Mouse (Mus musculus): Measurements from ENCODE around the gene Ifne. TPM values are rescaled to one million over a fixed set of nuclear protein-coding genes. Genes with fewer than 3 reads are reported as not detected.

The Ifne gene
- polyA plus RNA-seq, 1 experiment from 2014 or later = not detected

GRCm38 (mm10) chr4:88916306-88916705 lies 36.3 kb upstream of the Ifne start:
- Histone ChIP-seq H3K4me3 (ENCODE audit: low read depth, low read length) (no peak overlapping the region), H3K27me3 (replicated peaks; ENCODE audit: control insufficient read depth, insufficient read depth, low read length) (no peaks in the 10 kb centered on the region), H3K9me3 (ENCODE audit: control insufficient read depth, low read length) (no peaks in the 10 kb centered on the region), H3K9ac (ENCODE audit: low read length) (no peak overlapping the region), H3K36me3 (ENCODE audit: control insufficient read depth, insufficient read depth, low read length) (no peaks in the 10 kb centered on the region), H3K4me2 (ENCODE audit: low read length) (no peak overlapping the region), H3K4me1 (replicated peaks; ENCODE audit: control insufficient read depth, insufficient read depth, low read length) (no peaks in the 10 kb centered on the region), H3K27ac (ENCODE audit: low read depth) (no peak overlapping the region)
- DNase-seq (ENCODE audit: low spot score) (no peak), ATAC-seq (replicated peaks; ENCODE audit: low FRiP score, low TSS enrichment, low read depth) (no peak)
- 86% methylated on average over 4 of the region's 4 CpGs for WGBS

- DNase-seq (ENCODE audit: low spot score) (no peak), ATAC-seq (replicated peaks; ENCODE audit: low FRiP score, low TSS enrichment, low read depth) (no peak)
Measured at GRCm38 (mm10) chr4:88913984-88914383, 34.0 kb upstream of the Ifne start.

GRCm38 (mm10) chr4:88912882-88913281 lies 32.9 kb upstream of the Ifne start:
- H3K4me2 ChIP-seq (ENCODE audit: low read length) = no peak overlapping the region
- H3K4me3 ChIP-seq (ENCODE audit: low read depth, low read length) = no peak overlapping the region
- DNase-seq (ENCODE audit: low spot score) = no peak
- no peak for ATAC-seq (replicated peaks; ENCODE audit: low FRiP score, low TSS enrichment, low read depth)
- no peaks in the 10 kb centered on the region for H3K36me3 ChIP-seq (ENCODE audit: control insufficient read depth, insufficient read depth, low read length)
- H3K27ac ChIP-seq (ENCODE audit: low read depth) = no peak overlapping the region
- H3K9ac ChIP-seq (ENCODE audit: low read length) = no peak overlapping the region
- 84% methylated on average over 2 of the region's 2 CpGs for WGBS
- H3K9me3 ChIP-seq (ENCODE audit: control insufficient read depth, low read length) = no peaks in the 10 kb centered on the region
- no peaks in the 10 kb centered on the region for H3K4me1 ChIP-seq (replicated peaks; ENCODE audit: control insufficient read depth, insufficient read depth, low read length)
- no peaks in the 10 kb centered on the region for H3K27me3 ChIP-seq (replicated peaks; ENCODE audit: control insufficient read depth, insufficient read depth, low read length)

More at GRCm38 (mm10) chr4:88913984-88914383, 34.0 kb upstream of the Ifne start:
- no peak overlapping the region for H3K4me3 ChIP-seq (ENCODE audit: low read depth, low read length)
- WGBS = 67% methylated on average over 1 of the region's 1 CpGs
- H3K9ac ChIP-seq (ENCODE audit: low read length) = no peak overlapping the region
- no peak overlapping the region for H3K4me2 ChIP-seq (ENCODE audit: low read length)
- H3K27me3 ChIP-seq (replicated peaks; ENCODE audit: control insufficient read depth, insufficient read depth, low read length) = no peaks in the 10 kb centered on the region
- H3K27ac ChIP-seq (ENCODE audit: low read depth) = no peak overlapping the region
- no peaks in the 10 kb centered on the region for H3K36me3 ChIP-seq (ENCODE audit: control insufficient read depth, insufficient read depth, low read length)
- H3K4me1 ChIP-seq (replicated peaks; ENCODE audit: control insufficient read depth, insufficient read depth, low read length) = no peaks in the 10 kb centered on the region
- no peaks in the 10 kb centered on the region for H3K9me3 ChIP-seq (ENCODE audit: control insufficient read depth, low read length)

- Histone ChIP-seq H3K27ac (ENCODE audit: low read depth) (no peak overlapping the region), H3K4me3 (ENCODE audit: low read depth, low read length) (no peak overlapping the region), H3K27me3 (replicated peaks; ENCODE audit: control insufficient read depth, insufficient read depth, low read length) (no peaks in the 10 kb centered on the region), H3K9me3 (ENCODE audit: control insufficient read depth, low read length) (no peaks in the 10 kb centered on the region), H3K4me1 (replicated peaks; ENCODE audit: control insufficient read depth, insufficient read depth, low read length) (no peaks in the 10 kb centered on the region), H3K36me3 (ENCODE audit: control insufficient read depth, insufficient read depth, low read length) (no peaks in the 10 kb centered on the region), H3K9ac (ENCODE audit: low read length) (no peak overlapping the region), H3K4me2 (ENCODE audit: low read length) (no peak overlapping the region)
- DNase-seq (ENCODE audit: low spot score) (no peak), ATAC-seq (replicated peaks; ENCODE audit: low FRiP score, low TSS enrichment, low read depth) (no peak)
- WGBS = 63% methylated on average over 9 of the region's 9 CpGs
Measured at GRCm38 (mm10) chr4:88912187-88912586, 32.2 kb upstream of the Ifne start.

GRCm38 (mm10) chr4:88909600-88910534 lies 29.9 kb upstream of the Ifne start:
- WGBS = 77% methylated on average over 10 of the region's 10 CpGs
- Histone ChIP-seq H3K27ac (ENCODE audit: low read depth) (no peak overlapping the region), H3K36me3 (ENCODE audit: control insufficient read depth, insufficient read depth, low read length) (no peaks in the 10 kb centered on the region), H3K9ac (ENCODE audit: low read length) (no peak overlapping the region), H3K4me3 (ENCODE audit: low read depth, low read length) (no peak overlapping the region), H3K4me1 (replicated peaks; ENCODE audit: control insufficient read depth, insufficient read depth, low read length) (no peaks in the 10 kb centered on the region), H3K27me3 (replicated peaks; ENCODE audit: control insufficient read depth, insufficient read depth, low read length) (no peaks in the 10 kb centered on the region), H3K4me2 (ENCODE audit: low read length) (no peak overlapping the region), H3K9me3 (ENCODE audit: control insufficient read depth, low read length) (no peaks in the 10 kb centered on the region)
- DNase-seq (ENCODE audit: low spot score) (no peak), ATAC-seq (replicated peaks; ENCODE audit: low FRiP score, low TSS enrichment, low read depth) (no peak)

GRCm38 (mm10) chr4:88893201-88893754 lies 13.3 kb upstream of the Ifne start:
- Histone ChIP-seq H3K4me3 (ENCODE audit: low read depth, low read length) (no peak overlapping the region), H3K9me3 (ENCODE audit: control insufficient read depth, low read length) (no peaks in the 10 kb centered on the region), H3K27me3 (replicated peaks; ENCODE audit: control insufficient read depth, insufficient read depth, low read length) (no peaks in the 10 kb centered on the region), H3K27ac (ENCODE audit: low read depth) (no peak overlapping the region), H3K4me2 (ENCODE audit: low read length) (no peak overlapping the region), H3K36me3 (ENCODE audit: control insufficient read depth, insufficient read depth, low read length) (no peaks in the 10 kb centered on the region), H3K9ac (ENCODE audit: low read length) (no peak overlapping the region), H3K4me1 (replicated peaks; ENCODE audit: control insufficient read depth, insufficient read depth, low read length) (no peaks in the 10 kb centered on the region)
- ATAC-seq (replicated peaks; ENCODE audit: low FRiP score, low TSS enrichment, low read depth) (peak; percentile 62; the same call in 1 of the 2 replicates), DNase-seq (ENCODE audit: low spot score) (no peak)

- ATAC-seq (replicated peaks; ENCODE audit: low FRiP score, low TSS enrichment, low read depth) = no peak
- Histone ChIP-seq H3K27ac (ENCODE audit: low read depth) (no peak overlapping the region), H3K4me1 (replicated peaks; ENCODE audit: control insufficient read depth, insufficient read depth, low read length) (no peaks in the 10 kb centered on the region)
Measured at GRCm38 (mm10) chr4:88888236-88888635, 8.2 kb upstream of the Ifne start.

GRCm38 (mm10) chr4:88878772-88879171 lies 1.2 kb downstream of the Ifne start:
- H3K27ac ChIP-seq (ENCODE audit: low read depth) = no peak overlapping the region
- no peaks in the 10 kb centered on the region for H3K9me3 ChIP-seq (ENCODE audit: control insufficient read depth, low read length)
- H3K27me3 ChIP-seq (replicated peaks; ENCODE audit: control insufficient read depth, insufficient read depth, low read length) = no peaks in the 10 kb centered on the region
- no peak overlapping the region for H3K9ac ChIP-seq (ENCODE audit: low read length)
- 66% methylated on average over 4 of the region's 4 CpGs for WGBS
- H3K4me2 ChIP-seq (ENCODE audit: low read length) = no peak overlapping the region
- H3K4me1 ChIP-seq (replicated peaks; ENCODE audit: control insufficient read depth, insufficient read depth, low read length) = no peaks in the 10 kb centered on the region
- no peak overlapping the region for H3K4me3 ChIP-seq (ENCODE audit: low read depth, low read length)
- DNase-seq (ENCODE audit: low spot score) (no peak), ATAC-seq (replicated peaks; ENCODE audit: low FRiP score, low TSS enrichment, low read depth) (no peak)
- no peaks in the 10 kb centered on the region for H3K36me3 ChIP-seq (ENCODE audit: control insufficient read depth, insufficient read depth, low read length)

More at GRCm38 (mm10) chr4:88888236-88888635, 8.2 kb upstream of the Ifne start:
- H3K9me3 ChIP-seq (ENCODE audit: control insufficient read depth, low read length) = no peaks in the 10 kb centered on the region
- H3K9ac ChIP-seq (ENCODE audit: low read length) = no peak overlapping the region
- no peaks in the 10 kb centered on the region for H3K27me3 ChIP-seq (replicated peaks; ENCODE audit: control insufficient read depth, insufficient read depth, low read length)
- H3K4me2 ChIP-seq (ENCODE audit: low read length) = no peak overlapping the region
- no peak overlapping the region for H3K4me3 ChIP-seq (ENCODE audit: low read depth, low read length)
- no peak for DNase-seq (ENCODE audit: low spot score)
- H3K36me3 ChIP-seq (ENCODE audit: control insufficient read depth, insufficient read depth, low read length) = no peaks in the 10 kb centered on the region

Measured in intestine, embryonic 14.5 days (tissue).